Mouse (Mus musculus) myocyte (in vitro differentiated cells): ENCODE results near the gene D930020B18Rik.

ENCODE experiments used
- CEBPB ChIP-seq: IDR thresholded peaks from 2 replicates; pipeline ENCODE4 v1.6.1; 2011; ENCODE audit warnings: mild to moderate bottlenecking, moderate library complexity; ENCODE audit not compliant: poor library complexity, insufficient read depth, severe bottlenecking
- E2F4 ChIP-seq: IDR thresholded peaks from one replicate; pipeline ENCODE4 v1.6.1; 2011; ENCODE audit warnings: mild to moderate bottlenecking, control low read depth, moderate library complexity; ENCODE audit not compliant: insufficient read depth
- MAX ChIP-seq: IDR thresholded peaks from one replicate; pipeline ENCODE4 v1.6.1; 2011; ENCODE audit warnings: low read depth, mild to moderate bottlenecking, control low read depth
- MYOD1 ChIP-seq, 3 experiments: IDR thresholded peaks; one replicate each; pipeline ENCODE4 v1.6.1; 2011; ENCODE audit warnings: control low read depth in 2 of 3, low read depth in 2 of 3, mild to moderate bottlenecking in 2 of 3, moderate library complexity in 1 of 3; ENCODE audit not compliant: insufficient read length in 2 of 3, control insufficient read depth in 1 of 3
- MYOG ChIP-seq, 3 experiments: IDR thresholded peaks; one replicate each; pipeline ENCODE4 v1.6.1; 2011; ENCODE audit warnings: control low read depth in 2 of 3, low read depth in 2 of 3, mild to moderate bottlenecking in 2 of 3; ENCODE audit not compliant: insufficient read length in 2 of 3, control insufficient read depth in 1 of 3, insufficient read depth in 1 of 3
- POLR2A ChIP-seq: IDR thresholded peaks from one replicate; pipeline ENCODE4 v1.6.1; 2011; ENCODE audit warnings: low read depth, mild to moderate bottlenecking, control low read depth, moderate library complexity; ENCODE audit not compliant: insufficient read length
- POLR2AphosphoS2 ChIP-seq: IDR thresholded peaks from one replicate; pipeline ENCODE4 v1.6.1; 2011; ENCODE audit warnings: low read depth, control low read depth; ENCODE audit not compliant: insufficient read length
- SRF ChIP-seq: IDR thresholded peaks from one replicate; pipeline ENCODE4 v1.6.1; 2011; ENCODE audit warnings: low read depth; ENCODE audit not compliant: control insufficient read depth, insufficient read length
- USF1 ChIP-seq: IDR thresholded peaks from one replicate; pipeline ENCODE4 v1.6.1; 2011; ENCODE audit warnings: low read depth, mild to moderate bottlenecking, control low read depth, moderate library complexity

- TF ChIP-seq CEBPB: no peak
- no peak for TF ChIP-seq POLR2A
- peak in 1 of 3 experiments; percentile 15 for TF ChIP-seq MYOG (IDR thresholded peaks at IDR 0.05; ENCODE audit: control insufficient read depth in 1 of 3, insufficient read depth in 1 of 3, insufficient read length in 2 of 3, low read depth in 2 of 3)
- no peak for TF ChIP-seq MAX
- no peak for TF ChIP-seq POLR2AphosphoS2
- no peak for TF ChIP-seq MYOD1 (IDR thresholded peaks at IDR 0.05; ENCODE audit: control insufficient read depth in 1 of 3, insufficient read length in 2 of 3, low read depth in 2 of 3)
- TF ChIP-seq E2F4: no peak
- TF ChIP-seq USF1: no peak
- TF ChIP-seq SRF: no peak
These were observed at the start of gene D930020B18Rik for GRCm38 (mm10) chr10:121641272-121642053.
